Mouse (Mus musculus): ENCODE measurements around the gene Smg9.

Gene Smg9

DNA sequence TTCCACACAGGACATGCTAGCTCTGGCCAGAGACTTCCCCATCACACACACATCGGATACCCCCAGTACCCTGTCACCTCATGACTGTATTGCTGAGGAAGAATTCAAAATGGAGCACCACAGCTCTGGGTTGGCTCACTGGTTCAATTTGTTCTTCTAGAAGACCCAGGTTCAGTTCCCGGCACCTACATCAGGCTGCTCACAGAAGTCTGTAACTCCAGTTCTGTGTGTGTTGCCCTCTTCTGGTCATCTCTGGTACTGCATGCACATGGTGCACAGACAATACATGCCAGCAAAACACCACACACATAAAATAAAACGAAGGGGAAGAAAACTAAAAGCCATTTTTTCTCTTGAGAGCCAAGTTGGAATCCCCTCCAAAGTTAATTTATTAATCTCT lies 69.7 kb downstream of the Smg9 start:
- no peak for ATAC-seq (ENCODE audit: insufficient number of reproducible peaks, low FRiP score, low TSS enrichment)

DNA sequence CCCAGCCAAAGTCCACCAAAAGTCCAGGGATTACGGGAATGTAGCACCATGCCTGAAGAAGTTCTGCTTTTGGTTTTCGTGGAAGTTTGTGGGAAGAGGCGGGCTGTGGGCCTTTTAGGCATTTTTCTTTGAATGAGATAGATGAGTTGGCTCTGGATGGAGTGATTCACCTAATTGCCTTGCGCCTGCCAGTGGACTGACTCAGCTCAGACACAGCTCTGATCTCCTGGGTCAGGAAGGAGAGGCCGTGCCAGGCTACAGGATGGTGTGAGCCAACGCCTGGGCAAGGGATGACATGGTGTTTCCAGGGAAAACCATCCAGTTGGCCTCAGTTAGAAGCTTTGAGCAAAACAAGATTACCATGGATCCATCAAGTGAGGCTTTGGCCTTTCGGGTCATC lies 70.9 kb downstream of the Smg9 start:
- no peak; the same call in 1 of the 2 replicates for ATAC-seq (ENCODE audit: insufficient number of reproducible peaks, low FRiP score, low TSS enrichment)
